Mouse (Mus musculus): ENCODE results near the gene Dok4. TPM values are rescaled to one million over a fixed set of nuclear protein-coding genes. Genes with fewer than 3 reads are reported as not detected.
A peak's percentile ranks its signal among the peaks of the same experiment; 100 is the strongest.
"Not testable (repeated sequence)": the region's sequence is repeated elsewhere in the genome, so short reads cannot be mapped to it uniquely, and the experiment has no call there.

The Dok4 gene
- polyA plus RNA-seq, 1 experiment from 2014 or later, result 42.7 TPM

- ATAC-seq (no peak), DNase-seq (ENCODE audit: low spot score) (peak; percentile 46)
- Histone ChIP-seq H3K4me1 (ENCODE audit: insufficient read depth, low read depth, low read length) (peaks cover 5% of the 10 kb centered on the region; the same call in 1 of the 2 replicates), H3K4me2 (replicated peaks; ENCODE audit: low read depth, low read length) (no peak overlapping the region), H3K4me3 (ENCODE audit: low read depth, low read length) (no peak overlapping the region), H3K9ac (replicated peaks; ENCODE audit: low read depth) (no peak overlapping the region), H3K27me3 (replicated peaks; ENCODE audit: insufficient read depth, low read length) (no peaks in the 10 kb centered on the region), H3K9me3 (ENCODE audit: low read length) (no peaks in the 10 kb centered on the region), H3K27ac (ENCODE audit: low read length) (no peak overlapping the region), H3K36me3 (ENCODE audit: insufficient read depth, low read length) (peaks cover 14% of the 10 kb centered on the region; the same call in 1 of the 2 replicates)
- WGBS, result 42% methylated on average over 2 of the region's 2 CpGs
- TF ChIP-seq CTCF (IDR thresholded peaks at IDR 0.05) (peak; percentile 32), EP300 (IDR thresholded peaks at IDR 0.05) (no peak)
Observed at GRCm38 (mm10) chr8:94841183-94841582, 34.9 kb downstream of the Dok4 start.

DNA sequence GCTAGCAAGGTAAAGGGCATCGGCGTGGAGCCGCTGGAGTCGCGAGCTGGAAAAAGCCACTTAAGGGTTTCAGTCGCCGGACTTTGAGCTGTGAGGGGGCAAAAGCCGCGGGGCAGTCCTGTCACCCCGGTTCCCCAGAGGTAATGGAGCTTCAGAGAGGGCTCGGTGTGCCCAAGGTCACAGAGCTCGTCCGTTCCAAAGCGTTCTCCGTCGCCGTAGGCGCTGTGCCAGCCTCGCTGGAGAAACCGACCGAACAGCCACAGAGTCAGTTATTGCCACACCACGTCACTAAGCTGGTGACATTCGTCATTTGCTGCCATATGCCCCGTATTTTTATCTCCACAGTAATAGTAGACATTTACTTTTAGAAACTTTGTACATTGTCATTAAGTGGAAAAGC lies 37.5 kb downstream of the Dok4 start:
- Histone ChIP-seq H3K4me2 (replicated peaks; ENCODE audit: low read depth, low read length) (peak overlapping the region; percentile 88), H3K4me1 (ENCODE audit: insufficient read depth, low read depth, low read length) (peaks cover 5% of the 10 kb centered on the region; the same call in 1 of the 2 replicates), H3K36me3 (ENCODE audit: insufficient read depth, low read length) (no peaks in the 10 kb centered on the region), H3K27me3 (replicated peaks; ENCODE audit: insufficient read depth, low read length) (no peaks in the 10 kb centered on the region), H3K9me3 (ENCODE audit: low read length) (no peaks in the 10 kb centered on the region), H3K4me3 (ENCODE audit: low read depth, low read length) (peak overlapping the region; percentile 91), H3K27ac (ENCODE audit: low read length) (peak overlapping the region; percentile 95), H3K9ac (replicated peaks; ENCODE audit: low read depth) (peak overlapping the region; percentile 91)
- 0 out of 2 replicates have a peak, but pooled peaks have one; percentile 0 for TF ChIP-seq CTCF (IDR thresholded peaks at IDR 0.05)
- TF ChIP-seq EP300 (IDR thresholded peaks at IDR 0.05), result no peak
- DNase-seq (ENCODE audit: low spot score) (peak; percentile 82), ATAC-seq (peak; percentile 65)
- under 1% methylated on average over 24 of the region's 24 CpGs for WGBS

GRCm38 (mm10) chr8:94837662-94838574 lies 38.2 kb downstream of the Dok4 start, which contains the start of the genes Coq9 and Ciapin1:
TSS of gene Coq9 (plus strand) at chr8:94838321.
TSS of gene Ciapin1 (minus strand) at chr8:94838358.
- peak; percentile 98 for DNase-seq (ENCODE audit: low spot score)
- Histone ChIP-seq H3K9ac (replicated peaks; ENCODE audit: low read depth) (peak within 1 kb of the TSS; percentile 91), H3K4me2 (replicated peaks; ENCODE audit: low read depth, low read length) (peak within 1 kb of the TSS; percentile 88), H3K4me1 (ENCODE audit: insufficient read depth, low read depth, low read length) (peaks cover 5% of the 10 kb centered on the region; the same call in 1 of the 2 replicates), H3K27me3 (replicated peaks; ENCODE audit: insufficient read depth, low read length) (no peaks in the 10 kb centered on the region), H3K4me3 (ENCODE audit: low read depth, low read length) (peak within 1 kb of the TSS; percentile 91), H3K9me3 (ENCODE audit: low read length) (no peaks in the 10 kb centered on the region), H3K36me3 (ENCODE audit: insufficient read depth, low read length) (no peaks in the 10 kb centered on the region), H3K27ac (ENCODE audit: low read length) (peak within 1 kb of the TSS; percentile 95)
- WGBS, result under 1% methylated on average over 80 of the region's 82 CpGs
- no peak; the same call in 1 of the 2 replicates for TF ChIP-seq EP300 (IDR thresholded peaks at IDR 0.05)
- TF ChIP-seq CTCF (IDR thresholded peaks at IDR 0.05), result 0 out of 2 replicates have a peak, but pooled peaks have one; percentile 4
- peak; percentile 99 for ATAC-seq

DNA sequence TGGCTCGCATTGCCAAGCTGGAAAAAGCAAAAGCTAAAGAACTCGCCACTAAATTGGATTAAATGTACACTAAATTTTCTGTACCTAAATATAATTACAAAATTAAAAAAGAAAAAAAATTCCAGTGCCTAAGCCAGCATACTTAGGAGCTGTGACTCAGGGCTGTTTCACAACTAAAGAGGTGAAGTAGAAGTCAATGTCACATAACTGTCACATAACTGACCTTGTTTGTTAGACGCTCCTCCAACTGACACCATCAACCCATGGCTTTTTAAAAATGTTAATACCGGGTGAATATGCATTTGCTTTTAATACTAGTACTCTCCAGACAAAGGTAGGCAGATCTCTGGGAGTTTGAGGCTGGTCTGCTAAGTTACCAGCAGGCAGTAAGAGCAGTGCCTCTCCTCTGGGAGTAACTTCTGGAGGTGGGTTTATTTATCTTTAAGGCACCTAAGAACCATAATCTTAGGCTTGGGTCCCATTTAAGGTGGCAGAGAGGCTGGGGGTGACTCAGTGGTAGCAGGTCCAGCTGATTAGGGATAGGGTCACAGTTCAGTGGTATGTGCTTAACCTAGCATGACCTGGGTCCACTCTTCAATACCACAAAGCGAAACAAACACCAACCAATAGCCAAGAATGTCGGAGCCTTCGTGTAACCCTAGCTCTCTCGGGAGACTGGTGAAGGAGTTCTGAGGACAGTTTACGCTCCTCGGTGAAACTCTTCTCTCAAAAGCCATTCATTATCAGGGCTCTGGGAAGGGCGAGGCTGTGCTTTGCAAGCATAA lies 39.5 kb downstream of the Dok4 start:
- Histone ChIP-seq H3K36me3 (ENCODE audit: insufficient read depth, low read length) (no peaks in the 10 kb centered on the region), H3K4me2 (replicated peaks; ENCODE audit: low read depth, low read length) (peak overlapping the region; percentile 88; the same call in 1 of the 2 replicates), H3K9ac (replicated peaks; ENCODE audit: low read depth) (peak overlapping the region; percentile 91), H3K27ac (ENCODE audit: low read length) (no peak overlapping the region), H3K9me3 (ENCODE audit: low read length) (no peaks in the 10 kb centered on the region), H3K4me1 (ENCODE audit: insufficient read depth, low read depth, low read length) (peaks cover 5% of the 10 kb centered on the region; the same call in 1 of the 2 replicates), H3K27me3 (replicated peaks; ENCODE audit: insufficient read depth, low read length) (no peaks in the 10 kb centered on the region), H3K4me3 (ENCODE audit: low read depth, low read length) (no peak overlapping the region)
- WGBS, result 60% methylated on average over 11 of the region's 11 CpGs
- ATAC-seq (no peak), DNase-seq (ENCODE audit: low spot score) (peak; percentile 27)
- TF ChIP-seq EP300 (IDR thresholded peaks at IDR 0.05) (no peak), CTCF (IDR thresholded peaks at IDR 0.05) (no peak)

GRCm38 (mm10) chr8:94835751-94836150 lies 40.4 kb downstream of the Dok4 start:
- not testable (repeated sequence) for ATAC-seq; H3K36me3 ChIP-seq (ENCODE audit: insufficient read depth, low read length)

DNA sequence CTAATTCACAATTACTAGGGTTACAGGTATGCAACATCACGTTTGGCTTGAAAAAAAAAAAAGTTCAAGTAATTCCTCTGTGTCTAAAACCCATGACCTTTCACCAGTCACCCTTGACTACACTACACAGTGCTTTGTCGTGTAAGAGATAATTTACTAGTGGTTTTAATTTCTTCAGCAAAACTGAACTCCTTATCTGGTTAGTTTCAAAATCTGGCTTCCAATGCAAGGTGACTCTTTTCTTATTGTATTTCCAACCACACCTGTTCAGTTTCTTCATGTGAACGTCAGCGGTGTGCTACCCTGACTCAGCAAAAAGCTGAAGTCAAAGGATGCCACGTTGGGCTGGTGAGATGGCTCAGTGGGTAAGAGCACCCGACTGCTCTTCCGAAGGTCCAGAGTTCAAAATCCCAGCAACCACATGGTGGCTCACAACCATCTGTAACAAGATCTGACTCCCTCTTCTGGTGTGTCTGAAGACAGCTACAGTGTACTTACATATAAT lies 42.2 kb downstream of the Dok4 start:
- DNase-seq (ENCODE audit: low spot score); H3K27ac ChIP-seq (ENCODE audit: low read length); H3K27me3 ChIP-seq (replicated peaks; ENCODE audit: insufficient read depth, low read length); ATAC-seq; H3K4me3 ChIP-seq (ENCODE audit: low read depth, low read length); H3K9ac ChIP-seq (replicated peaks; ENCODE audit: low read depth); H3K4me2 ChIP-seq (replicated peaks; ENCODE audit: low read depth, low read length); H3K9me3 ChIP-seq (ENCODE audit: low read length); H3K36me3 ChIP-seq (ENCODE audit: insufficient read depth, low read length); H3K4me1 ChIP-seq (ENCODE audit: insufficient read depth, low read depth, low read length): not testable (repeated sequence)
- 74% methylated on average over 7 of the region's 7 CpGs for WGBS

More at GRCm38 (mm10) chr8:94835751-94836150, 40.4 kb downstream of the Dok4 start:
- not testable (repeated sequence) for H3K27ac ChIP-seq (ENCODE audit: low read length); H3K4me3 ChIP-seq (ENCODE audit: low read depth, low read length); H3K4me1 ChIP-seq (ENCODE audit: insufficient read depth, low read depth, low read length); H3K9me3 ChIP-seq (ENCODE audit: low read length); H3K27me3 ChIP-seq (replicated peaks; ENCODE audit: insufficient read depth, low read length); DNase-seq (ENCODE audit: low spot score); H3K4me2 ChIP-seq (replicated peaks; ENCODE audit: low read depth, low read length); H3K9ac ChIP-seq (replicated peaks; ENCODE audit: low read depth)
- 93% methylated on average over 13 of the region's 13 CpGs for WGBS
